Mouse (Mus musculus): Measurements from ENCODE around the gene Pdlim1. TPM values are rescaled to one million over a fixed set of nuclear protein-coding genes. Genes with fewer than 3 reads are reported as not detected.
A peak's percentile ranks its signal among the peaks of the same experiment; 100 is the strongest.
"Not testable (repeated sequence)": the region's sequence is repeated elsewhere in the genome, so short reads cannot be mapped to it uniquely, and the experiment has no call there.

Gene Pdlim1
- polyA plus RNA-seq, 1 experiment from 2014 or later, result 71.2 TPM

DNA sequence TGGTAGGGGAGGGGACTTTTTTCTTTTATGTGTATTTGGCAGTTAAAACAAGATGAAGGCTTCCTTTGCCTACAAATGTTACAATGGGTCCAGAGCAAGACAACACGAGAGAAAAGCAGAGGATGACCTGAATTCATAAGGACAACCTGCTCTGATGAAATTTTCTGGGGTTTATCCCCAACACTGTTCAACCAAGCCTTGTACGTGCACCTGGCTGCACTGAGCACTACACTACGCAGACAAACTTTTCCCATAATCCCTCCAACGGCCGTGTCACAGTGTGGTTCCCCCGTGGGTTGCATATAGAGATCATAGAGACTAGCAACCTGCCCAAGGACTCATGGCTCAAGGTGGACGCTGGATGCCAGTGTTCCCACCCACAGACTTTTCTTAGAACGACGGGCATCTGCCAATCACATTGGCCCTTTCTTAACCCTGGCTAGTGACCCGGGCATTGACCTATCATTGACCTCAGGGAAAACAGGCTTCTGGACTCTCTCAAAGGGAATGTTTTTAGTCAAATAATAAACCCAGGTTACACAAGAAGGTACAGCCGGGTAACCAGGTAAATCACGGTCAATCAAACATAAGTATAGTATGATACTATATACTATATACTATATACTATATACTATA lies 45.0 kb downstream of the Pdlim1 start:
- Histone ChIP-seq H3K36me3 (ENCODE audit: control insufficient read depth, insufficient read depth, low read length) (no peaks in the 10 kb centered on the region), H3K27ac (ENCODE audit: low read depth, low read length) (no peak overlapping the region), H3K4me1 (replicated peaks; ENCODE audit: control insufficient read depth, insufficient read depth, low read length) (no peaks in the 10 kb centered on the region), H3K4me3 (ENCODE audit: low read depth, low read length) (no peak overlapping the region), H3K27me3 (ENCODE audit: control insufficient read depth, insufficient read depth, low read length) (no peaks in the 10 kb centered on the region), H3K9ac (ENCODE audit: low read length) (no peak overlapping the region), H3K9me3 (ENCODE audit: control insufficient read depth, low read length) (no peaks in the 10 kb centered on the region), H3K4me2 (ENCODE audit: low read depth, low read length, severe bottlenecking) (no peak overlapping the region)
- DNase-seq (ENCODE audit: low spot score), result no peak
- no peak for ATAC-seq (replicated peaks; ENCODE audit: low FRiP score)
- 88% methylated on average over 12 of the region's 12 CpGs for WGBS

DNA sequence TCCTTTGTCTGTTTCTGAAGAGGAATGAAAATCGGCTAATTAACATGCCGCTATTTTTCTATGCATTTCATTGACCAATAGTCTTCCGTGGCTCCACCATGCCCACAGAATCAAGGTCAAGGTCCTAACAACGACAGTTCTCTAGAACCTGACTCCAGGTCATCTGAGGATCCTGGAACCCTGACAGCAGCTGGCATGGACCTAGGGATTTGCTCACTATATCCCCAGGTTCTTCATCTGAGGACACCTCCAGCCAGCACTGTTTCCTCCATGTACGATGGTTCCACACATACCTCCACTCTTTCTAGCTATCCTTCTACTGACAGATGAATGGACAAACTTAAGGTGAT lies 45.9 kb downstream of the Pdlim1 start:
- Histone ChIP-seq H3K36me3 (ENCODE audit: control insufficient read depth, insufficient read depth, low read length) (no peaks in the 10 kb centered on the region), H3K4me2 (ENCODE audit: low read depth, low read length, severe bottlenecking) (no peak overlapping the region), H3K9ac (ENCODE audit: low read length) (no peak overlapping the region), H3K4me3 (ENCODE audit: low read depth, low read length) (no peak overlapping the region), H3K27me3 (ENCODE audit: control insufficient read depth, insufficient read depth, low read length) (no peaks in the 10 kb centered on the region), H3K4me1 (replicated peaks; ENCODE audit: control insufficient read depth, insufficient read depth, low read length) (no peaks in the 10 kb centered on the region), H3K27ac (ENCODE audit: low read depth, low read length) (no peak overlapping the region), H3K9me3 (ENCODE audit: control insufficient read depth, low read length) (no peaks in the 10 kb centered on the region)
- no peak for ATAC-seq (replicated peaks; ENCODE audit: low FRiP score)
- WGBS, result 71% methylated on average over 5 of the region's 5 CpGs
- DNase-seq (ENCODE audit: low spot score), result no peak

DNA sequence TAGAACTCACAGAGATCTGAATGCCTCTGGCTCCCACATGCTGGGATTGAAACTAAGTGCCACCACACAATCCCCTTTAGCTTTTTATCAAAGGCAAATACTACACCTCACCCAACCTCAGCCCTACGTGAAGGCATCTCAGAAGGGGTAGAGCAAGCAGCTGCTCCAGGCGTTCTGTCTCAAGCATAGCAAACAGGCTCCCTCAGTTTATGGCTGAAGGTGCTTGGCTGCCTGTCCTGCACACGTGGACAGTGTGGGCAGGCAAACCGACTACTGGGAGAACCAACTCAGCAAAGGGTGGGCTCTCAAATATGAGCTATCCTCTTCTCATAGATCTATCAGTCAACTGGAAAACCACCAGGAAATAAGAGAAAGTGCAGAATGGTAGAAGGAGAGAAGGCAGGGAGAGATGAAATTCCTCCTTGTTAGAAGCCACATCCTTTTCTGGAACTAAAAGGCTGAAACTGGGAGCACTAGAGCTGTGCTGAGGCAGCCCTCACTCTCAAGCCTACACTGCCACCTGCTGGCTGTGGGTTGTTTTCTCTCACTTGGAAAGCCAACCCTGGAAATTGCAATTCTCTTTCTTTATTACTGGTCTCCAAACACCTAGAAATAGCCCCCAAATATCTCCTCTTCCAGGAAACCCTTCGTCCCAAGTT lies 46.4 kb downstream of the Pdlim1 start:
- no peaks in the 10 kb centered on the region for H3K9me3 ChIP-seq (ENCODE audit: control insufficient read depth, low read length)
- ATAC-seq (replicated peaks; ENCODE audit: low FRiP score), result peak; percentile 69
- 73% methylated on average over 5 of the region's 5 CpGs for WGBS
- H3K27ac ChIP-seq (ENCODE audit: low read depth, low read length), result no peak overlapping the region
- H3K4me1 ChIP-seq (replicated peaks; ENCODE audit: control insufficient read depth, insufficient read depth, low read length), result no peaks in the 10 kb centered on the region
- no peaks in the 10 kb centered on the region for H3K36me3 ChIP-seq (ENCODE audit: control insufficient read depth, insufficient read depth, low read length)
- H3K4me3 ChIP-seq (ENCODE audit: low read depth, low read length), result no peak overlapping the region
- DNase-seq (ENCODE audit: low spot score), result peak; percentile 83
- no peaks in the 10 kb centered on the region for H3K27me3 ChIP-seq (ENCODE audit: control insufficient read depth, insufficient read depth, low read length)
- no peak overlapping the region for H3K9ac ChIP-seq (ENCODE audit: low read length)
- H3K4me2 ChIP-seq (ENCODE audit: low read depth, low read length, severe bottlenecking), result no peak overlapping the region

DNA sequence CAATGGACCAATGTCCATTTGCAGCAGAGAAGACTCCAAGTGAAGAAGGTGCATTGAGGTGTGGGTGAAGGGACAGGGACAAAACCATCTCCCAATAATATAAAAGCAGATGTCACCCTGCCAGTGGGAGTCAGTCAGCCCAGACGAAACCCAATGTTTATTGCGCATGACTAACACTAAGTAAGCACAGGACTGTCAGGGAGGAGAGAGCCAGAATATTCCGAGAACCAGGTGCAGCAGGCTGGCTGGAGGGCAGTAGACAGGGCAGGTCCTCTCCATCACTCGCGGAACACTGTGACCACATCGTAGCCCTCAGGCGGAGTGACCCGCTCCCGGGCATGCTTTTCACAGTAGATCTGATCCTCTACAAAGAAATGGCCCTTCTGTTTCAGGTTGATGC lies 49.3 kb downstream of the Pdlim1 start:
- 98% methylated on average over 9 of the region's 9 CpGs for WGBS
- not testable (repeated sequence) for H3K9me3 ChIP-seq (ENCODE audit: control insufficient read depth, low read length); H3K9ac ChIP-seq (ENCODE audit: low read length); H3K36me3 ChIP-seq (ENCODE audit: control insufficient read depth, insufficient read depth, low read length); H3K4me2 ChIP-seq (ENCODE audit: low read depth, low read length, severe bottlenecking); ATAC-seq (replicated peaks; ENCODE audit: low FRiP score); H3K4me3 ChIP-seq (ENCODE audit: low read depth, low read length); H3K27me3 ChIP-seq (ENCODE audit: control insufficient read depth, insufficient read depth, low read length); H3K4me1 ChIP-seq (replicated peaks; ENCODE audit: control insufficient read depth, insufficient read depth, low read length); DNase-seq (ENCODE audit: low spot score); H3K27ac ChIP-seq (ENCODE audit: low read depth, low read length)

DNA sequence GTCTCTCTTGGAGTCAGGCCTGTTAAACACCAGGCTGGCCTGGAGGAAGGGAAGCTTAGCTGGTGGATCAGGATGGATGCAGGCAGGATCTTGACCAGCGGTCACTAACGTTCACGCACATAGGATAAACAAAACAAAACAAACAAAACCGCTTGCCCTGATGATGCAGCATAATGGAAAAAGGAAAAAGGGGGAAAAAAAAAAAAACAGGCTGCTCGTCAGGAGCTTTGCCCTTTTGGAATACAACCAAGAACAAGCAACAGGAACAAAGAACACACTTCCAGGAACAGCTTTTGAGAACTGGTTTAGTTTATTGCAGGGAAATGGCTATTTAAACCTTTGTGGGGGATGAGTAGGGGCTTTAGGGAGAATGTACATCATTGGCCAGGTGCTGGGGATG lies 50.8 kb downstream of the Pdlim1 start:
- Histone ChIP-seq H3K27ac (ENCODE audit: low read depth, low read length) (no peak overlapping the region), H3K4me2 (ENCODE audit: low read depth, low read length, severe bottlenecking) (no peak overlapping the region), H3K27me3 (ENCODE audit: control insufficient read depth, insufficient read depth, low read length) (no peaks in the 10 kb centered on the region), H3K4me1 (replicated peaks; ENCODE audit: control insufficient read depth, insufficient read depth, low read length) (no peaks in the 10 kb centered on the region), H3K4me3 (ENCODE audit: low read depth, low read length) (no peak overlapping the region), H3K36me3 (ENCODE audit: control insufficient read depth, insufficient read depth, low read length) (no peaks in the 10 kb centered on the region), H3K9me3 (ENCODE audit: control insufficient read depth, low read length) (no peaks in the 10 kb centered on the region), H3K9ac (ENCODE audit: low read length) (no peak overlapping the region)
- ATAC-seq (replicated peaks; ENCODE audit: low FRiP score) (no peak), DNase-seq (ENCODE audit: low spot score) (no peak)
- 85% methylated on average over 5 of the region's 5 CpGs for WGBS

DNA sequence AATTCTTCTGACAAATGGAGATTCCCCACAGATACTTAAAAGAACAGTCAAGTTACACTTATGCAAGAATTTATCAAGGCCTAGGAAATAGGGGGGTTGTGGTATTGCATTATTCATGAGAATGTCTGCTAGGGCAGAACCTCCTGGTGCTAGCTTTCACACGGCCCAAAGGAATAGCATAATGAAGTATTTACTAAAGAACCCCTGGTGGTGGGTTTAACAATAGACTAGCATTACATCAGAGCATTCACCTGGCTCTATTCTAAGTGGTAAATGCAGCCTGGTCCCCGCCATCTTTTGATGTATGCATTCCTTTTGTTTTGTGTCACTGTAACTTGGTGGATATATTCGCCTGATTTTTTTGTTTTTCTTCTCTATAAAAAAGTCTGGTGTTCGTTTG lies 68.7 kb downstream of the Pdlim1 start:
- not testable (repeated sequence) for H3K4me2 ChIP-seq (ENCODE audit: low read depth, low read length, severe bottlenecking); H3K4me3 ChIP-seq (ENCODE audit: low read depth, low read length); H3K9me3 ChIP-seq (ENCODE audit: control insufficient read depth, low read length); H3K27me3 ChIP-seq (ENCODE audit: control insufficient read depth, insufficient read depth, low read length); H3K4me1 ChIP-seq (replicated peaks; ENCODE audit: control insufficient read depth, insufficient read depth, low read length); H3K9ac ChIP-seq (ENCODE audit: low read length); ATAC-seq (replicated peaks; ENCODE audit: low FRiP score); DNase-seq (ENCODE audit: low spot score); H3K36me3 ChIP-seq (ENCODE audit: control insufficient read depth, insufficient read depth, low read length); H3K27ac ChIP-seq (ENCODE audit: low read depth, low read length)
- 31% methylated on average over 4 of the region's 4 CpGs for WGBS

DNA sequence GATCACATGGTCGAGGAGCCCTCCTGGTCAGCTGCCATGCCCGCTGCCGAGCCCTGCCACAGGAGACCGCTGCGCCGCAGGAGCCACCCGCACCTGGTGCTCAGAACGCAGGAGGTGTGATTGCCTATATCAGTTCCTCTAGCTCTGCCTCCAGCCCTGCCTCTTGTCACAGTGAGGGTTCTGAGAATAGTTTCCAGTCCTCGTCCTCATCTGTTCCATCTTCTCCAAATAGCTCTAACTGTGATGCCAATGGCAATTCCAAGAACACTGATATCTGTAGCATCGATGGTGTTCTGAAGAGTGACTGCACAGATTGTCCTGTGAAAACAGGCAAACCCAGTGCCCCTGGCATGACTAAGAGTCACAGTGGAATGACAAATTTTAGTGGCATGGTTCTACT lies 81.0 kb downstream of the Pdlim1 start:
- H3K9me3 ChIP-seq (ENCODE audit: control insufficient read depth, low read length), result no peaks in the 10 kb centered on the region
- no peaks in the 10 kb centered on the region for H3K27me3 ChIP-seq (ENCODE audit: control insufficient read depth, insufficient read depth, low read length)
- no peaks in the 10 kb centered on the region for H3K4me1 ChIP-seq (replicated peaks; ENCODE audit: control insufficient read depth, insufficient read depth, low read length)
- ATAC-seq (replicated peaks; ENCODE audit: low FRiP score), result no peak
- H3K4me2 ChIP-seq (ENCODE audit: low read depth, low read length, severe bottlenecking), result no peak overlapping the region
- no peak overlapping the region for H3K4me3 ChIP-seq (ENCODE audit: low read depth, low read length)
- no peak for DNase-seq (ENCODE audit: low spot score)
- no peak overlapping the region for H3K9ac ChIP-seq (ENCODE audit: low read length)
- no peak overlapping the region for H3K27ac ChIP-seq (ENCODE audit: low read depth, low read length)
- H3K36me3 ChIP-seq (ENCODE audit: control insufficient read depth, insufficient read depth, low read length), result no peaks in the 10 kb centered on the region
- 90% methylated on average over 10 of the region's 10 CpGs for WGBS

DNA sequence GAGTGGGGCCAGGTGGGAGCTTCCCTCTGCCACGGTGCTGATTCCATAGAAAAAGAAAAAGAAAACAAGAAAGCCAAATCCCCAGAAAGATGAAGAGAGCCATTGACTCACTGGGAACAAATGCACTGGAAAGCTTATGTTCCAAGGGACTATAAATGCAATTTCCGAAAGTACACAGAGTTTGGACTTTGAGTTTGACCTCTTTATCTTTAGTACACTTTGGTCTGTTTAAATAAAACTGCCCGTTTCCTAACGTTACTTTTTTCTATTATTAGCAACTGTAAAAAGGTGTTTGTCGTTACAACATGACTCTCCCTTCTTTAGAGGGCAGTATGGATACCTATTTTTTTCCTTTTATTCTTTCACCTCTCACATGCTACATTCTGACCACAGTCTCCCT lies 84.5 kb downstream of the Pdlim1 start, which contains the start of gene Cyp2c70:
Gene Cyp2c70, minus strand, starts transcription at position 174 of the 400 bp plus-strand sequence.
- no peak within 1 kb of the TSS for H3K27ac ChIP-seq (ENCODE audit: low read depth, low read length)
- no peak within 1 kb of the TSS for H3K4me2 ChIP-seq (ENCODE audit: low read depth, low read length, severe bottlenecking)
- H3K36me3 ChIP-seq (ENCODE audit: control insufficient read depth, insufficient read depth, low read length), result no peaks in the 10 kb centered on the region
- H3K9me3 ChIP-seq (ENCODE audit: control insufficient read depth, low read length), result no peaks in the 10 kb centered on the region
- H3K9ac ChIP-seq (ENCODE audit: low read length), result no peak within 1 kb of the TSS
- ATAC-seq (replicated peaks; ENCODE audit: low FRiP score) (no peak), DNase-seq (ENCODE audit: low spot score) (no peak)
- H3K4me1 ChIP-seq (replicated peaks; ENCODE audit: control insufficient read depth, insufficient read depth, low read length), result no peaks in the 10 kb centered on the region
- H3K27me3 ChIP-seq (ENCODE audit: control insufficient read depth, insufficient read depth, low read length), result no peaks in the 10 kb centered on the region
- 81% methylated on average over 5 of the region's 5 CpGs for WGBS
- no peak within 1 kb of the TSS for H3K4me3 ChIP-seq (ENCODE audit: low read depth, low read length)

DNA sequence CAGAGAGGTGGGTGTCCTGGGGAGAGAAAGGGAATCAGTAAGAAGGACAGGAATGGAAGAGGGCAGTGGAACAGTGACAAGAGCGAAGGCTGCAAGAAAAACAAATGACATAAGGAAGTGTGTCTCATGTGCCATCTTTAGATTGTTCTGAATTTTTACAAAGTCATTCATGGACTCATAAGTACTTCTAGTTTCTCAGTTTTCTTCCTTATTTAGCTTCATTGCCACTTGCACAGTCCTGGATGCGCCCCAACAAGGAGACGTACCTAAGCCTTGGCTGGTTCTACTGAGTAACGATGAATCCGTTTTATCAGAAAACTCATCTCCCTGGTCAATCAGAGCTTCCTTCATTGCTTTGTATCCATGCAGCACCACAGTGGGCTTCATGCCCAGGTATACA lies 88.0 kb downstream of the Pdlim1 start:
- no peak for DNase-seq (ENCODE audit: low spot score)

More for the DNA sequence above, 88.0 kb downstream of the Pdlim1 start:
- Histone ChIP-seq H3K9me3 (ENCODE audit: control insufficient read depth, low read length) (no peaks in the 10 kb centered on the region), H3K9ac (ENCODE audit: low read length) (no peak overlapping the region), H3K4me2 (ENCODE audit: low read depth, low read length, severe bottlenecking) (no peak overlapping the region), H3K27ac (ENCODE audit: low read depth, low read length) (no peak overlapping the region), H3K4me3 (ENCODE audit: low read depth, low read length) (no peak overlapping the region), H3K27me3 (ENCODE audit: control insufficient read depth, insufficient read depth, low read length) (no peaks in the 10 kb centered on the region), H3K4me1 (replicated peaks; ENCODE audit: control insufficient read depth, insufficient read depth, low read length) (no peaks in the 10 kb centered on the region), H3K36me3 (ENCODE audit: control insufficient read depth, insufficient read depth, low read length) (no peaks in the 10 kb centered on the region)
- 92% methylated on average over 5 of the region's 5 CpGs for WGBS
- ATAC-seq (replicated peaks; ENCODE audit: low FRiP score), result no peak

Measured in forebrain, embryonic 11.5 days (tissue).